Mouse (Mus musculus) olfactory bulb, adult 2 months (tissue): ENCODE results near the gene Grid2. TPM values are rescaled to one million over a fixed set of nuclear protein-coding genes. Genes with fewer than 3 reads are reported as not detected.

Experiments
- H3K27ac ChIP-seq: fragments of 200-500 bp; 2 replicates; pipeline ENCODE4 v1.5.1; 2012; ENCODE audit warnings: low read depth, low read length; ENCODE audit not compliant: insufficient read depth
- H3K4me1 ChIP-seq: fragments of 200-500 bp; 2 replicates; pipeline ENCODE4 v1.6.1; 2012; ENCODE audit warnings: low read length; ENCODE audit not compliant: control insufficient read depth, insufficient read depth
- H3K4me3 ChIP-seq: fragments of 200-500 bp; 2 replicates; pipeline ENCODE4 v1.5.1; 2012; ENCODE audit warnings: mild to moderate bottlenecking, low read depth, low read length, moderate library complexity; ENCODE audit not compliant: insufficient read depth
- CTCF ChIP-seq: fragments of 200-500 bp; IDR thresholded peaks from 2 replicates; pipeline ENCODE4 v1.5.1; 2012; ENCODE audit warnings: low read depth, mild to moderate bottlenecking, low read length, moderate library complexity; ENCODE audit not compliant: insufficient read depth
- POLR2A ChIP-seq: fragments of 200-500 bp; IDR thresholded peaks from 2 replicates; pipeline ENCODE4 v1.6.1; 2012; ENCODE audit warnings: mild to moderate bottlenecking, low read depth, low read length, moderate library complexity; ENCODE audit not compliant: insufficient read depth
- WGBS: fragments of 180-500 bp; shearing (Covaris S2); methylation state at CpG from one replicate; pipeline ENCODE4 v1.1.7; 2018; 5-methylcytosine and 5-hydroxymethylcytosine counted together
- polyA plus RNA-seq: library from polyadenylated mRNA; stranded (reverse); fragments of >200 nt; gene quantifications from 2 replicates; pipeline ENCODE4 v1.2.4, GENCODE M21; 2012; ENCODE audit warnings: low replicate concordance; ENCODE audit not compliant: missing spikeins, insufficient read depth, insufficient read length

Grid2 gene
- polyA plus RNA-seq = not detected in 2 replicates

DNA sequence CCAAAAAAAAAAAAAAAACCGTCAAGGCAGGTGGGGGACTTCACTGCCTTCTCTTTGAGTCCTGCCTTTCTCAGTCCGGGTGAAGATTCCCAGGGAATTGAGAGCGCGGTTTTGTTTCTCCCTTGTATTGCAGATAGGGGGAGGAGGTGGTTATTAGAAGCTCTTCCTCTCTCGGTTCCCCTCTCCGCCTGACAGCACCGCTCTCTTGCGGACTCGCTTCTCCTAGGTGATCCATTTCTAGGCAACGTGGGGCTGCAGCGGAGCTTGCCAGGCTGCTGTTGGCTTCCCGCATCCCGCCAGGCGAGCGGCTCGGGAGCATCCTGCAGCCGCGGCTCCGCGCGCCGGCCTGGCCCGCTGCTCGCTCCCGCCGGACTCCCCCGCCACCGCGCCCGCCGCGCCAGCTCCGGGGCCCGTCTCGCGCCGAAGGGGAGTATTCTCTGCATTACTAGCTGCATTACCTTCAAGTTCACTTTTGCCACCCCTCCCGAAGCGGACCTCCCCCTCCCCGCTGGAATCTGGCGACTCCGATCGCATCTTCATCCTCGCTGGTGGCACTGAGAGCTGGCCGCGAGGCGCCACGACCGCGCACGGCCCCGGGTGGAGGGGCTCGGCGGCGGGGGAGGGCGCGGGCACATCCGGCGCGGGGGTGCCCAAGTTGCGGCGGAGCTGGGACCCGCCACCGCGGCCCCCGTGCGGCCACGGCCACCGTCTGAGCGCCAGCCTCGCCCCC is at the start of gene Grid2:
TSS of gene Grid2 (plus strand) at position 51 of the 730 bp plus-strand sequence.
- Histone ChIP-seq H3K4me3 (peak within 1 kb of the TSS; percentile 55), H3K4me1 (peaks cover 8% of the 10 kb centered on the region; the same call in 1 of the 2 replicates), H3K27ac (no peak within 1 kb of the TSS)
- 0 out of 2 replicates have a peak, but pooled peaks have one; percentile 18 for TF ChIP-seq POLR2A
- no peak for TF ChIP-seq CTCF
- under 1% methylated on average over 69 of the region's 71 CpGs for WGBS

DNA sequence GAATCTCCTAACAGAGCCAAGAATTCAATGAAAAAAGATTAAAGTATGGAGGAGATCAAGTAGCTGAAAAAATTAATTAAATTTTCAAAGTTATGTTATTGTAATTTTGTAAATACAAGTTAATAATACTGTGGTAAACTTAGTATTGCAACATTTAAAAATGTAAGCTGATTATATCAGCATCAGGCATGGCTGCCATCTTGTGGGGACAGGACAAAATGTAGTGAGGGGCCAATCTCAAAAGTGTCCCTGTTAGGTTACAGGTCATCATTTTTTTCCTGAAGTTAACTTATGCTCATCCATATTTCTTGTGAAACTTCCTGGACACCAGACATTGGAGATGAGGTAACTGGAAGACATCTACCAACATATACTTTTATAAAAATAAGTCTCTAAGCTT is 4.9 kb upstream of the Grid2 start:
- Histone ChIP-seq H3K27ac (no peak overlapping the region), H3K4me3 (no peak overlapping the region), H3K4me1 (no peaks in the 10 kb centered on the region)
- TF ChIP-seq POLR2A (no peak), CTCF (no peak)

DNA sequence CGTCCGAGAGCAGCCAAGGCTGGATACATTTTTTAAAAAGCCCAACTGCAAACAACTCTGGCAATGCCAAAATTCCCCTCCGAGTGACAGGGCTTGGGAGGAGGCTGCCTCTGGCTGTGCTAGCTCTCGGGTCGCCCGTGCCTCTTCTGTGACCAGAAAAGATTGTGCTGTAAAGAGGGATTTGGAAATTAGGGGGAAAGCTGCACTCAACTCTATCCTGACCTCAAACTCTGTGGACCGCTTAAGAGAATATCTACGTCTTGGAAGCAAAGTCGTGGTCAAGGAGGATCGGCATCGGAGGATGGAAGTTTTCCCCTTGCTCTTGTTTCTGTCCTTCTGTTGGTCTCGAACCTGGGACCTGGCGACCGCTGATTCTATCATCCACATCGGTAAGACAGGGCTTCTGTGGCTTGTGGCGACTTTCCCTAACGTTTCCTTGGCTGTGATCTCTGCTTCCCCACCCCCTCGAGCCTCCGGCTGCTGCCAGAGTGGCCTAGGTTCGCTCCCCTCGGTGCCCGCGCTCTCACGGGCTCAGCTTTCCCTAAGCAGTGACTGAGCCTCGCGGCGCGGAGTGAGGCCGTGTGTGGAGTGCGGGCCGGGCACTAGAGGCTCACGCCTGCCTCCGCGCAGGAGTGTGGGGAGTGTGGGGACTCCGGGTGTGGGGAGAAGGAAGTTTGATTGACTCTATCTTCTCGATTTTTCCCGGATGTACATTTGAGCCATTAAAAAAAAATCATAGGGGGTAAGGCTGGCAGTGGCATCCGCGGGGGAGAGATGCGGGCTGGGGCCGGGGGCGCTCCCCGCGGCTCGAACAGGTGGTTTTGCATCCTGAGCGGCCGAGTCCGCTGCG is 1.1 kb downstream of the Grid2 start:
- TF ChIP-seq POLR2A (no peak), CTCF (no peak)
- Histone ChIP-seq H3K27ac (0 out of 2 replicates have a peak overlapping the region, but pooled peaks have one; percentile 17), H3K4me1 (peaks cover 8% of the 10 kb centered on the region; the same call in 1 of the 2 replicates), H3K4me3 (peak overlapping the region; percentile 55)
- 1% methylated on average over 49 of the region's 49 CpGs for WGBS

DNA sequence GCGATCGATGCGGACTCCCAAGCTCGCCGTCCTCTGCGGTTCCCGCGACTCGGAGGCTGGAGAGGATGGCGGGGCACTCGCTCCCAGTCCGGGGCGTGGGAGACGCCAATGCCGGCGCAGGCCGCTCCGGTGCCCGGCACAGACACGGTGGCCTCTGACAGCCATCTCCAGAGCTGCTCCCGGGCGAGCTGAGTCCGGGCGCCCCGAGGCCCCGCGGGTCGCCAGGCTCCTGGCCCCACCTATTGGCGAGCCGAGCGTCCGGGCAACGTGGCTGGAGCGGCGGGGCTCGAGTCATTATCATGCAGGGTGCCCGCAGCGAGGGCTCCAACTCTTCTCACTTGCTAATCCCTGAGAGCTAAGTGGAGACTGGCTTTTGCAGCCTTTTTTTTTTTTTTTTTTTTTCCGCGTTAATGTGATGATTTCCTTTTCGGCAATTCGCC is 1.8 kb downstream of the Grid2 start:
- TF ChIP-seq CTCF = no peak
- TF ChIP-seq POLR2A = no peak
- Histone ChIP-seq H3K4me3 (peak overlapping the region; percentile 55), H3K4me1 (peaks cover 8% of the 10 kb centered on the region; the same call in 1 of the 2 replicates), H3K27ac (no peak overlapping the region)
- under 1% methylated on average over 42 of the region's 42 CpGs for WGBS

DNA sequence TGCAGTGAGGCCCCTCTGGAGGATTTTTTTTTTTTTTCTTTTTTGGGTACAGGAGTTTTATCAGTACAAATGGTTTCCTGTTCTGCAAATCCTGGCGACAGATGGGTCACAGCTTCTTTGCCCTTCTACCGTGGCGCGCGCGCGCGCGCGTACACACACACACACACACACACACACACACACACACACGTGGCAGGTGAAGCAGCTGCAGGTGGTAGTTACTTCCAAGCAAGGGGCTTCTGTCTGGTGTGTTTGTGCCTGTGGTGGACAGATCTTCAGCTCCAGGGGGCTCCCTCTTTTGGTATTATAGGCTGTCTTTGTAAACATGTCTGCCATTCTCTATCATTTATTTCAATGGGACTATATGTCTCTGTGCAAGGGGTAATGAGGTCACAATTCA is 2.2 kb downstream of the Grid2 start:
- WGBS = 12% methylated on average over 11 of the region's 11 CpGs
- Histone ChIP-seq H3K4me1 (peaks cover 8% of the 10 kb centered on the region; the same call in 1 of the 2 replicates), H3K27ac (no peak overlapping the region), H3K4me3 (peak overlapping the region; percentile 55)
- TF ChIP-seq CTCF = no peak
- TF ChIP-seq POLR2A = no peak

DNA sequence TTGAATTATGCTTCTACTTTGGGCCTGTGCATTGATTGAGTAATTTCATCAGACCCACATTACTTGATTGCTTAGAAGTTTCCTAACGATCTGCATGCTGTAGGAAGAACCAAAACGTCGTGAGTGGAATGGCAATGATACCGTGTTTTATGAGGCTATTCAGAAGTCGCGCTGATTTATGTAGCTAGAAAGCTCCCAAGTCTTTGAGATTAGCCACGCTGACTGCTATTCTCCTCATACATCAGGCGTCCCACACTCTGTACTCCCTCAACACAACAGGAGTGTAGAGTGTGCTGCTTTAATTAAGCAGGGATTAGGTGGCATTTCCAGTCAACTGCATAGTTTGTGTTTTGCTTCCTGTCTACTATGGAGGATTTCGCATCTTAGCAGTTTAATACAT is 4.1 kb downstream of the Grid2 start:
- H3K4me3 ChIP-seq = no peak overlapping the region
- WGBS = 70% methylated on average over 9 of the region's 9 CpGs
- H3K4me1 ChIP-seq = peaks cover 8% of the 10 kb centered on the region; the same call in 1 of the 2 replicates
- no peak overlapping the region for H3K27ac ChIP-seq
- TF ChIP-seq CTCF (no peak), POLR2A (no peak)

DNA sequence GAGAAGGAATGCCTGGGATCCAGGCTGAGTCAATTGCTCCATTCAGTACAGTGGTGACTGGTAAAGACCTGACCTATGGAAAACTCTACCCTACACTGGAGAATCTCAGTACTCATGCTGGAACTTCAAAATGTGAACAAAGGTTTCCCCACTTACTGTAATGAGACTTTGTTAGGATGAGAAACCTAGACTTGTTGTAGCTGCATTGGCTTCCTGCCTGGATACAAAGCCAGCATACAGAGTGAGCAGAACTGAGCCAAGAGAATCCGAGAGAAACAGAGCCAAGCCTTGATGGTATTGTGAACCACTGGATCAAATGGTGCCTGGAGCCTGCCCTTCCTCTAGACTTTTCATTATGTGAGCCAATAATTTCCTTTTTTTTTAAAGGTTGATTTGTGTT is 28.7 kb downstream of the Grid2 start:
- Histone ChIP-seq H3K27ac (no peak overlapping the region), H3K4me3 (no peak overlapping the region), H3K4me1 (no peaks in the 10 kb centered on the region)
- TF ChIP-seq CTCF (no peak), POLR2A (no peak)
- WGBS = 49% methylated on average over 1 of the region's 1 CpGs

DNA sequence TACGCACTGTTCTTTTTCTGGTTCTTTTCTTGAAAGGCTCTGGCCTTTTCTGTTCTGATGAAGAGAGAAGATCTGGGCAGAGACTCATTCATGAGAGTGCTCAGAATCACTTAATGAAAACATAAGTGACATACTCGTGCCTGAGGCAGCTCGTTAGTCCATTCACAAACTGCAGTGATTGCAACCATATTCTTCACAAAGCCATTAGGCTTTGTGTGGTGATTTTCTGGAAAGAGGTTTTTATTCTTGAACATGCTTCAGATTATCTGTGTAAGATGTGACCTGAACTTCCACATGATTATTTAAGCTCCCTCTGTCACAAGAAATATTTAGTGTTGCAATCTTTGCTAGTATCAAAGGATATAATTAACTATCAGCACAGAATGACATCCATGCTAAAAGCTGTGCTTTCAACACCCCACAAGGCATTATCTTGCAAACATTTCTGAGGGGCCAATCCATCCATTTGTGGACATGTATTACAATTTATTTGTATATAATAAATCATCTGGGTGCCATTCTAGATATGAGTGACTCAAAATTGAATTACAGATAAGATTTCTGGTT is 86.8 kb downstream of the Grid2 start:
- Histone ChIP-seq H3K4me1 (no peaks in the 10 kb centered on the region), H3K27ac (no peak overlapping the region), H3K4me3 (no peak overlapping the region)
- TF ChIP-seq CTCF = no peak
- TF ChIP-seq POLR2A = no peak
- 70% methylated on average over 3 of the region's 3 CpGs for WGBS
